Mouse (Mus musculus): ENCODE measurements around the gene Cops2.

GRCm38 (mm10) chr2:125800428-125800827 is 58.5 kb downstream of the Cops2 start:
- TF ChIP-seq MAX (IDR thresholded peaks at IDR 0.05; ENCODE audit: low read depth) (no peak), POLR2A (IDR thresholded peaks at IDR 0.05; ENCODE audit: insufficient read length, low read depth) (no peak), USF1 (IDR thresholded peaks at IDR 0.05; ENCODE audit: low read depth) (no peak)

Measured in myocyte (in vitro differentiated cells).